Mouse (Mus musculus) cerebellum, adult 11 months (tissue): ENCODE results near the gene Josd1.

Source experiments
- DNase-seq: peaks from one replicate; pipeline ENCODE4 v3.0.0; 2022

The Josd1 gene

GRCm38 (mm10) chr15:79687646-79688267, at the start of gene Josd1:
Gene Josd1 (minus strand): TSS chr15:79687919.
- peak; percentile 98 for DNase-seq

- no peak for DNase-seq
These were observed 46.6 kb upstream of the Josd1 start for GRCm38 (mm10) chr15:79734311-79734710.

GRCm38 (mm10) chr15:79733640-79734039, 45.9 kb upstream of the Josd1 start:
- DNase-seq, result no peak

- no peak for DNase-seq
These were observed 45.5 kb upstream of the Josd1 start for GRCm38 (mm10) chr15:79733192-79733591.

- no peak for DNase-seq
These were observed 43.8 kb upstream of the Josd1 start for GRCm38 (mm10) chr15:79731554-79731953.

- no peak for DNase-seq
These were observed 41.1 kb upstream of the Josd1 start for GRCm38 (mm10) chr15:79728731-79729388.

- no peak for DNase-seq
These were observed 40.6 kb upstream of the Josd1 start for GRCm38 (mm10) chr15:79728311-79728710.

- DNase-seq, result no peak
These were observed 40.1 kb upstream of the Josd1 start for GRCm38 (mm10) chr15:79727840-79728239.

GRCm38 (mm10) chr15:79725190-79725789, 37.6 kb upstream of the Josd1 start:
- no peak for DNase-seq

GRCm38 (mm10) chr15:79723439-79723838, 35.7 kb upstream of the Josd1 start:
- no peak for DNase-seq

- no peak for DNase-seq
These were observed 33.1 kb upstream of the Josd1 start for GRCm38 (mm10) chr15:79720796-79721195.

- DNase-seq, result no peak
These were observed 32.5 kb upstream of the Josd1 start for GRCm38 (mm10) chr15:79720267-79720666.

- DNase-seq, result peak; percentile 48
These were observed 29.0 kb upstream of the Josd1 start for GRCm38 (mm10) chr15:79716710-79717109.

- peak; percentile 54 for DNase-seq
These were observed 27.9 kb upstream of the Josd1 start for GRCm38 (mm10) chr15:79715646-79716045.

- DNase-seq, result no peak
These were observed 20.6 kb upstream of the Josd1 start for GRCm38 (mm10) chr15:79708229-79708822.

GRCm38 (mm10) chr15:79706603-79707214, 19.0 kb upstream of the Josd1 start:
- DNase-seq, result no peak

- no peak for DNase-seq
These were observed 10.0 kb upstream of the Josd1 start for GRCm38 (mm10) chr15:79697558-79698187.

GRCm38 (mm10) chr15:79697011-79697410, 9.3 kb upstream of the Josd1 start:
- DNase-seq, result no peak

GRCm38 (mm10) chr15:79696508-79696907, 8.8 kb upstream of the Josd1 start:
- no peak for DNase-seq

GRCm38 (mm10) chr15:79695516-79695915, 7.8 kb upstream of the Josd1 start:
- DNase-seq, result no peak

- no peak for DNase-seq
These were observed 6.8 kb upstream of the Josd1 start for GRCm38 (mm10) chr15:79694512-79694911.

- DNase-seq, result no peak
These were observed 6.0 kb upstream of the Josd1 start for GRCm38 (mm10) chr15:79693740-79694139.

GRCm38 (mm10) chr15:79692334-79692733, 4.6 kb upstream of the Josd1 start:
- no peak for DNase-seq
